Mouse (Mus musculus) lung, postnatal 25 days (tissue): ENCODE data around the gene Jak1.

Experiments used
- DNase-seq: peaks from one replicate; pipeline ENCODE4 v3.0.0; 2022; ENCODE audit warnings: low spot score

The Jak1 gene

DNA sequence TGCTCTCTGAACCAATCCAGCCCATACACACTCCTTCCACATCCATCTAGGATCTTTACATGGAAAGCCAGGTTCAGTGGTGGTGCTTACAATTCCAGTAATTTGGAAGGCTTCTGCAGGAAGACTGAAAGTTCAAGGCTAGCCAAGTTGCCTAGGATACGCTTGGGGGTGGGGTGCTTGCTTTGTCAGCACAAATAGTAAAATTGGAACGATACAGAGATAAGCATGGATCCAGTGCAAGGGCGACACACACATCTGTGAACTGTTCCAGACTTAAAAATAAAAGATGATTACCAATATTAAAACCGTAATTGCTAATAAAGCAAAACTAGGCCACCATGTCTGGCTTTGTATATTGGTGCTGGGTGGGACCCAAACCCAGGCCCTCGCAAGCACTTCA, 78.5 kb downstream of the Jak1 start:
- no peak for DNase-seq

DNA sequence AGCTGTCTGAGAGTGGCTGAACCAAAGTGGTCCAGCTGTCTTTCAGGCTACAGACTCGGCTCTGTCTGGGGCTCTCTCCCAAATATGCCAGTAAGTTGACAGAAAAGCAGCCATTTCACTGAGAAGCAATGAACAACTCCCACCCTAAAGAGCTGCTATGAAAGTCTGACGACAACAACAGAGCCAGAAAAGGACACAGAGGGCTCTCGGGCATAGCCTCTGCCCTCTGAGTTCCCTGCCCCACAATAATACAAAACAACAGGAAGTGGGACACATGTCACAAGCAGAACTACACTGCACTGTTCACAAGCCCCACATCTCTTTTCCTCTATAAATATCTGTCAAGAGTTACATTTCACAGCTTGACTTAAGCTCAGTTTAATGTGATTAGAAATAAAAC, 79.9 kb downstream of the Jak1 start:
- DNase-seq, result peak; percentile 63

DNA sequence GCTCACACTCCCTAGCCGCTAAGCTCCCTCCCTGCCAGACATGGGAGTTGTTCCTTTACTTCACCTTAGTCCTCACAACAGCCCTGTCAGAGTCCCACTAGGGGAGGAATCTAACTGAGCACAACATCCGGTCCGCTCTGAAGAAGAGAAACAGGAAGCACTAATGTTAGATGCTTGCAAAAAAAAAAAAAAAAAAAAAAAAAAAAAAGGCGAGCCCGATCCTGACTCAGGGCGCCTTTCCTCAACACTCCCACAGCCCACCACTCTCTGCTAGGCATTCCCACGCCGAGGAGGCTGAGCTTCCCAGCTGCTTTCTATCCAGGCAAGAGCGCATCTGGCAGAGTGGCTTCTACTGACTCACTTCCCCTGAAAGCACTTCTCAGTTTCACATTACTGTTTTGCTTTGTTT, 82.5 kb downstream of the Jak1 start:
- peak; percentile 48 for DNase-seq

DNA sequence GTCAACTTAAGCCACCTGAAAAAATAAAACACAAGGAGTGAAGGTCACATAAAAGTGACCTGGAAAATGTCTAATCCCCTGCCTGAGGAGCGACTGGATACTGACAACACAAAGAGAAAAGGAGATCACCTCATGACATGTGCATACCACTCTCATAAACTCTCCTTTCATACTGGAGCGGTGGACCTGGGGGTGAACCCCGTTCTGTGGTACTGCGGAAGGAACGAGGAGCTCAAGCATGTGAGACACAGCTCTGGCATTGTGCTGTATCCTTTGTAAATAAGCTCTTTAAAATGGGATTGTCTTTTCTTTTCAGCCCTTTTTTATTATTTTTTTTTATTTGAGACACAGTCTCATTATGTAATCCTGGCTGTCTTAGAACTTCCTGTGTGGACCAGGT, 84.4 kb downstream of the Jak1 start:
- no peak for DNase-seq

DNA sequence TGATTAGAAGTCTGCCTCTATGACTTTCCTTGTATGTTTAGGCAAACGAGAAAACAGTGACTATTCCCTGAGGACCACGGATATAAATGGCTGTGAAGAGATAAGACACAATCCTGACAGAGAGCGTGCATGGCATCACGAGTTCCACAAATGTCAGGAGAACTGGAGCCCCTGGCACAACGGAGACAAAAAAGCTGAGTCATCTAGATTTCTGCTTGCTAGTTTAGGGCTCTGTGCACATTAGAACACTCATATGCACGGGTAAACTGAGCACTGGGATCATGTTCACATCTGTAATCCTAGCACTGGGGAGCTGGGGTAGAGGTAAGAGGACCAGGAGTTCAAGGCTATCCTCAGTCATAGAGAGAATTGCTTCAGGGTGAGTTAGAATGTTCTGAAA, 85.2 kb downstream of the Jak1 start:
- DNase-seq, result no peak

DNA sequence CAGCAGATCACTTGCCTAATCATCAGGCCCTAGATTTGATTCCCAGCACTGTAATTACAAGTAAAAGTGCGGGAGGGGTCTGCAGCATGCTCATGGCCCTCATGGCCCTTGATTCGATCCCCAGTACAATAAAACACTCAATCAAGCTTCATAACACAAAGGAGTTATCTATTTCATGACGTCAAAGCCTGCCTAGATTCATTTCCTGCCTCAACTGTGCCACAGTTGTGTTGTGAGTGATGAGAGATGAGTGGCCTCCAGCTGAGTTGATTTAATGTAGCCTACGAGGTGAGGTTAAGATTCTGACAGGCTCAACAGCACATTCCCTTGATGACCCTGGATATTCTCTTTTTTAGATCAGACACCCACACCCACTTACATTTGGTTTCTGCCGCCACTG, 86.0 kb downstream of the Jak1 start:
- no peak for DNase-seq

DNA sequence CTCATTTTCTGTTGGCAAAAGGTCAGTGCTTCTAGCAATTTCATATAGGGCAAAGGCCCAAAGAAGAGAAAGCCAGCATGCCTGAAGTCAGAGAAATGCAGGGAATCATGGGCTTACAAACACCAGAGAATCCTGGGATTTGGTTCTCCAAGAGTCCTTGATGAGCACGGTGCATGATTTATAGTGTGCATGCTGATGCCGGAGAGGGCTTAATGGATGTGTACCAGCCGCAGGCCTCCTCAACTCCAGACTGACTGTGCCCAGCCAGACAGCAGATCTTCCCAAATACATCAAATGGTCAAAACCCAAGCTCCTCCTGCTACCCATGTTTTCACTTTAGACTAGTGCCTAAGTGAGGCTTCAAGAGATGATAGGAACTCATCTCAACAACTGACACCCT, 87.3 kb downstream of the Jak1 start:
- no peak for DNase-seq

DNA sequence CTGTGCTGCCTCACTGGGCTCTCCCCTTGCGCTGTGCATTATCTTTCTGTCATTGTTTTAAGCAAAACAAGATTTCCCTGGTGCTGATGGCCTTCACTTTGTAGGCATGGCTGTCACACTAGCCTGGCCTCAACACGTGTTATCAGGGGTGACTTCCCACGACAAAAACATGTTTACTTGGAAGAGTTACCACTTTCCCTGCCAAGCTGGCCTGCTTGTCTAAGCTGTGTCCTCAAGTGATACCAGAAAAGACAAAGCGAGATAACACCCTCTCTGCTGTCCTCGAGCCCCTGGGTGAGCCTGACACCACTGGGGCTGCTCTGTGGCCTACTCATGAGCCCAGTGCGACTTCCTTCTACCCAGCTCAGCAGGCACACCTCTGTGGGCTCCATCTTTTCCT, 89.0 kb downstream of the Jak1 start:
- DNase-seq, result peak; percentile 46

DNA sequence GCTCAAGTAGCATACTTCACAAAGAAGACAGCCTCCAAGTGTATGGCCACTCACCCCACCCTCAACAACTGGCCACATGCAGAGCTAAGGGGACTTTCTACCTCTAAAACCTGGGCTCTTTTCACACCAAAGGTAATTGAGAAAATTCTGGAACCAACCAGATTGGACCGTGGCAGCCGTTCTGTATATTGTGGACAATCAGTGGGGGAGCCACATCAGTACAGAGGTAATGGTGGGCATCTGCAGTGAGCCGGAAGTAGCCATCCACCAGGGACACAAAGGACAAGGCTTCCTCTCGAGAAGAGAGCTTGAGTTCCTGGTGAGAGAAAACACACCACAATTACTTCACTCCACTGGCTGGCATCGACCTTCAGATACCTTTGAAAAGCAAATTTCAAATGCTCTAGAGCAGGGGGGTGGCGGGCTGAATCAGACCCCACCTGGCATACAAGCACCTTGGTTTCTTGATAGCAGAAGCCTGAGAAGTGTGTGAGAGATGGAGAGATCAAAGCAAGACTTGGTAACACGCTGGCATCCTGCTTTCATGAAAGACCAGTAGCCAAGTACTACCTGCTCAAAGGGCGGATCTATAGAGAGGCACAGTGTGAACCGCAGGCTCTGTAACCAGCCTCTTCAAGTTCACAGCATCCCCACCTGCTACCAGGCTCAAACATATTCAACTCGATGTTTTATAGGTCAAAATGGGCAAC, 90.0 kb downstream of the Jak1 start:
- DNase-seq, result peak; percentile 29

DNA sequence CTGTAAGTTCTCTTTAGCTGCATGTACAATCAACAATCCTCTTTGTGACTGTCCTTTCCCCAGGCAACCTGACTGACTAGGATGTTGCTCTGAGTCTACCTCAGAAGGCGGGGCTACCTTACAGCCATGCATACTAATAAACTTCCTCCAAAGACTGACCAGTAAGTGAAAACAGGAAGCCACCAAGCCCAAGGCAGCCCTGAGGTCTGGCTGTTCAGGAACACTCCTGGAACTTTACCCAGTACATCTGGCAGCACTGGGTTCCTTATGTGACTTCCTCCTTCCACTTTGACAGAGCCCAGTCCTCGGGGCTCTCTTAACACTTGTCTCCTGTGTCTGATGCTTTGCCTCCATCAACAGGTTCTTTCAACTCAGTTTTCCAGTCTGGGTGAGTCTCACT, 92.3 kb downstream of the Jak1 start:
- peak; percentile 68 for DNase-seq

DNA sequence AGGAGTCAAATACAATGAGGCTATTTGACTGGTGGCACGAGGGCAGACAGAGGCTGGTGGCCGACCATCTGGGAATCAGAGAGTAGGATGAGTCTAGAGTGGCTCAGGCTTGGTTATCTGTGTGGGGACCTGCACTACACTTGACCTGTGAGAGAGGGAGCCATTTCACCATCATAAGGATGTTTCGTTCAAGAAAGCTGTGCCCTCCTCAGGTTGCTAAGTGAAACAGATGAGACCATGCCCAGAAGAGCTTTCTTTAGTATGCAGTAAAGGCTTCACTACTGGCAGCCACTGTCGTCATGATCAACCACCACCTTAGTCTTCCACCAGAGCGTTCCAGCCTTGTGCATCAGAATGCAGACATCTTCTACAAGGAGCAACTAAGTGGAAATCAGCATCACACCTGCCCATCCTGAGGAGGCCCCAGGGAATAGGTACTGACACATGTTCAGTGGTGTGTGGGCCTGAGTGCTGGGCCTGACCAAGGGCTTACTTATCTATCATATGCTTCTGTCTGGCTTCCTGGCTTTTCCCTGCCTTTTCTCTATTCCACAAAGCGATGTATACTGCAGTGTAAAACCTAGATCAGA, 96.8 kb downstream of the Jak1 start:
- peak; percentile 68 for DNase-seq

DNA sequence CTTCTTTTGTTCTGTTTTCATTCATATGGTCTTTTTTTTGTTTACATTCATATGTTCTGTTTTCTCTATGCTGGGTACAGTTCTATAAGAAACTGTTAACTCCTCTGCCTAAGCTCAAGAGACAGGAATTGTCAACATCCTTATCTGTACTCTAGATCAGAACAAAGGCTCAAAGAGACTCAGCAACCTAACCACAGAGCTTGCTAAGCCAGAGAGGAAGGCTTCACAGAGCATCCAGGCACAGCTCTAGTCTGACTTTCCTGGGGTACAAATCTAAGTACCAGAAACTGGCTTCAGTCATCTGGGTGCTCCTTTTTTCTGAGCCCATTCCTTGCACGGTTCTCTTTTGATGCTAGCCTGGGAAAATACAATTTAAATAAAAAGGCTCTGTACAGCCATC, 97.3 kb downstream of the Jak1 start:
- no peak for DNase-seq

DNA sequence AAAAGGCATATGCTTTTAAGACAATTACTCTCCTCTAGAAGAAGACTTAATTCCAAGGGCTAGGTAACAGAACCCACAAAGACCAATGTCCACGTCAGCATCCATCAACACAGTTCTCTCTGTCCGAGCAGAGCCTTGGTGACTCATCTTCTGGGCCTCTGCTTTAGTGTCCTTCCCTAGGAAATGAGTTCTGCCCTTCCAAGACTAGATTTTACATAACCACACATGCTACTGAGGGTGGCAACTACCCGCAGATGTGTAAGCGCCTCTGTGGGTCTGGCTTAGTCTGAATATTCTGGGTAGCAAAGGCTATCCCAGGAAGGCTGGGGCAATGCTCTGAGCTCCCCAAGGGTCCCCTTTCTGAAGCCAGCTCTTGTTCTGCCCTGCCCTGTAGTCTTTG, 99.3 kb downstream of the Jak1 start:
- DNase-seq, result no peak

DNA sequence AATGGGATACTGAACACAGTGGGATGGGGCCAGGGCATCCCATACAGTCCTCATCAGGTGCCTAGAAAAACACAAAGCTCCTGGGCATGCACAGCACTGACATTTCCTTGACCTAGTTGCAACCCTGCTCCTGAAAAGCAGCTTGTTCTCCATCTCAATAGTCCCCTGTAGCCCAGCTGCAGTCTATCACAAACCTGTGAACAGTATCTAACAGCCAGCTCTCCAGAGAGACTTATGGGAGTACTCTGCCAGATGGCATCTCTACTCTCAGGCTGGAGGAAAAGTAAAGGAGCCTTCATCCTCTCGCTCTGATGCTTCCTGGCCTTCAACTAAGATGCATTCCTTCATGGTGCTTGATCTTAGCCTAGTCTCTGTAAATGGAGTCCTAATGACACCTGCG, 100.4 kb downstream of the Jak1 start:
- no peak for DNase-seq

DNA sequence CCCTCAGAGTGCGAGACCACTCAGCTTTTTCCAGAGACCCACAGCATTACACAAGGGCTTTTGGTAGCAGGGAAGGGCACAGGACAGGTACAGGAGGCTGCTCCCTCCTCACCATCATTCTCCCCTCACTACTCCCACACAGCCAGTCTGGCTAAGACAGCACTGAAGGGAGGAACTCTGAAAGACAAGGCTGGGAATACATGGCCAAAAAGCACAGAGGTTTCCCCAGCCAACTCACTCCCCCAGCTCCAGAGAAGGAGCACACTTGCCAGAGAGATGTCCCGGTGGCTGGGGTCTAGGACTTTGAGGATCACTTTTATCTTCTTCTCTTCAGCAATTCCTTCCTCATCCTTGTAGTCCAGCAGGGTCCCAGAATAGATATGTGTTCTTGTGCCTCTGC, 100.9 kb downstream of the Jak1 start:
- no peak for DNase-seq

DNA sequence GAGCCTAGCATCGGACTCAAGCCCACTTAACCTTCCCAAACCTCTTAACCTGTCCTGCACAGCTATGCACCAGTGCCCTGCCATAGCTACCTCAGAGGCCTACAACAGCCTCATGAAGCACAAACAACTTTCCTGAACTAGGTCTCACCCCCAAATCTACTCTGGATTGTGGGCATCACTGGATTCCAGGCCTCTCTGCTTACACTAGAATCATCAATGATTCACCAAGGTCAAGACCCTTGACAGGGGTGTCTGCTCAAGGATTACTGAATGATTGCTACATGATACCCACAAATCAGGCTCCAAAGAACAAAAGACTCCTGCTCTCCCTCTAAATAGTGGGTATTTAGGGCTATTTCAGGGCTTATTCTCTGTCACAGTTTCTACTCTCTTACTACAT, 104.3 kb downstream of the Jak1 start:
- DNase-seq, result no peak

DNA sequence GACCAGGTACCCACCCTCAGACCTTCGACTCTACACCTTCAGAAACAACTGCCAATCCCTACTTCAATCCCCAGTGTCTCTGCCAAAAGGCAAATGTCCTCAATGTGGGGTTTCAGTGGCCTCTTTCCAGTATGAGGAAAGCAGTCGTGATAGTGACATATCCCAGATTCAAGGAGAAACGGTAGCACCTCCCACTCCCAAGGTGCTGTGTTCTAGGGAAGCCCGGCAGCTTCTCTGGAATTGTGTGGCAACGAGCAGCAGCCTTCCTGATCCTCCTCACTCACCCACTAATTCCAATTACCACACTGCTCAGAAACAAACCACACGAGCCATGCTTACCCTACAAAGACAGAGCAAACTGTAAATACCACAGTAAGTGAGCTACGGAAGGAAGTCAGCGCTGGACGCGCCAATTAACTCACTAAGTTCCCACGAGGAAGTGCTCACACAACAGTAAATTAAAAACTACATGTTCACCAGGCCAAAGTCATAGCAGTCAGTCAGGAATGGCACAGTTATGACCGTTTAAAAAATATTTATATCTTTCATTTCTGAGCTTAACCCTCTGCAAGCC, 105.8 kb downstream of the Jak1 start:
- DNase-seq, result no peak

DNA sequence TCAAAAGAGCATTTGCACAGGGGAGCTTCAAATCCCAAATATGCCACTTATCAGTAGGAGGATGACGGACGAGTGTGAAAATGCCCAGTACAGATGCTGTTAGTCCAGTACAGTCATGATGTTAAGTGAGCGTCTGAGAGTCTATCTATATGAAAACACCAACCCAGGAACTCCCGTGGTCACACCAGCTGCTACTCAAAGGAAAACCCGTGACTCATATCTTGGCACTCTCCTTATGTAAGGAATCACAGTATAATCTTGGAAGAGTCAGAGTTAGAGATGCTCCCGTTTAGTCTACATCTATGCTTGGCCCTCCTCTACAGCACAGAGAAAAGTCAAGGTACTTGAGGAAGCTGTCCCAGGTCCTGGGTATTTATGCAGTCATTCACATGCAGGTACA, 106.8 kb downstream of the Jak1 start:
- no peak for DNase-seq

DNA sequence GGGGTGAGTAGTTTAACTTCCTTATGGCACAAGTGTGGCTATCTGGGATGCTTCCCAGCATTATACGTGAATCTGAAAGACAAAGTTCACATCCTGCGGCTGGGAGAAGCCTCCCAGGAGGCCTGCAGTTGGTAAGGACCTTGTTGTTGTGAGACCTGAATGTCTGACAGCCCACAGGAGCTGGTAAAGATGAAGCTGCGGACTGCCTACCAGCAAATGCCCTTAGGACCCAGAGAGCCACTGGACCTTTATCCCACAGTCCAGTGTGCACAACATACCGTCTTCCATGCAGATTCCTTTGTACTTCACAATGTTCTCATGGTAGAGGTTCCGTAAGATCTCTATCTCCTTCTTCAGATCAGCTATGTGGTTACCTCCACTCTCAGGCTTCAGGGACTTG, 107.6 kb downstream of the Jak1 start:
- DNase-seq, result no peak

DNA sequence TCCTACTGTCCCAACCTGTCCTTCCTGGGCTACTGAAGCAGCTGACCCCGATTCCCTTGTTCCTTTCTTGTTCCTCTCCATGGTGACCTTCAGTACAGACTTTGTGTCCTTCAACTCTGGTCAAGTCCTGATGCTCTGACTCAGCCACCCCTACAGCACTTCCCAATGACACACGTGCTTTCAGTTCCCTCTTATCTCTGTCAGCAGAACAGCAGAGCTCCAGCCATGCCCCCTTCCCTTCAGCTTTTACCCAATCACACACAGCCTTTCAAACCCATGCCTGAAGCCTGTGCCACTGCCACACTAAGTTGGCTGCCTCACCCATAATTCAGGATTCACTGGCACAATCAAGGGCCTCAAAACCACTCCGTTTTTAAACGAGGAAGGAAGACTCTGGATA, 109.5 kb downstream of the Jak1 start:
- no peak for DNase-seq

DNA sequence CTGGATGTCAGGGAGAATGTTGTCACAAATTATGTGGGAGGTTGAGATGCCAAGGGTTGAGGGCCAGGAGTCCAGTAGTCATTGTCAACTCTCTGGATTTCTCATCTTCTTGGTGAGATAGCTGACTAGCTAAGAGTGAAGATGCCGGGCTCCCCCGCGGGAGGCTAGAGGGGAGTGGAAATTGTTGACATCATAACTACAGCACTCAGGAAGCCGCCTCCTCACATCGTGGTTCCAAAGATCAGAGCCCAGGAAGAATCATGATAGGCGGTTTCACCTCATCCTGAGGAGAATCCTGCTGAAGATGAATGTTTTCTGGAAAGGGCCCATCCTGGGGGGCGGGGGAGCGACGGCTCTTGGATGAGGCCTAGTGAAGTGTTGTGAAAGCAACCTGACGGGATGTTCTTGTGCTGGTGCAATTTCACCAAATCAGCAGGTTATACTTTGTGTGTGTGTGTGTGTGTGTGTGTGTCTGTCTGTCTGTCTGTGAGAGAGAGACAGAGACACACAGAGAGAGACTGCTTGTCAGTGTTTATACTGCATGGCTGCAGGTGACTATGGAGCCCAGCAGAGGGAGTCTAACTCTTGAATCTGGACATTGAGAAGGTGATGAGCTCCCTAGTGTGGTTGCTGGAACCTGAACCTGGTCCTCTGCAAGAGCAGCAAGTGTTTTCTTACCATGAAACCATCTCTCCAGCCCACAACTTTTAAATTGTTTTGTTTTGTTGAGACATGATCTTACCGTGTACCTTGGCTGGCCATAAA, 118.0 kb downstream of the Jak1 start:
- no peak for DNase-seq

DNA sequence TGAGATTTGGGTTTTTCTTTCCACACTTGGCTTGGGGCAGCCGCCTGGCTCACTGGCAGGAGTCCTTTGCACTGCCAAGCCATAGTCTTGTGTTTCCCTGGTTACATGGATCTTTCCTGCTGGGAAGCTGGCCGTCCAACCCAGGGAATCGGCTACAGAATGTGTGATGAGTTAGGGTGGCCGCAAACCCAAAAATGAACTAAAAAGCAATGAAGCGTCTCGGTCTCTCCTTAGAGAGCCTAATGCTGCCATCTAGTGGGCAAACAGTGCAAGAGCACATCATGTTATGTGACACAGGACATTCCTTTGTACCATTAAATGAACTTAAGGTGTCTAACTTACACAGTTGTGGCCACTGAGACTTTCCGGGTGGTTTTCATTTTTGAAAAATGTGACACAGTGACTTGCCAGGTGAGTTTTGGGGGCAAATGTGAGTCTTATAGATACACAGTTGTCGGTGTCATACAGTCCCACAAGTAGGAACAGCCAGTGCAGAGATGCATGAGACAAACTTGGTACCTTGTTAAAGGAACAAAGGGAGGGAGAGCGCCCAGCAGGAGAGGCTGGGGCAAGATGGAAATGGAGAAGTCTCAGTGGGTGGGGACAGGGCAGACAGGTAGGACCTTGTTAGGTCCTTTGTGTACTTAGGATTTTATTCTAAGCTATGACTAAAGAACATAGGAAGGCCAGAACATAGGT, 118.9 kb downstream of the Jak1 start:
- DNase-seq, result peak; percentile 73

DNA sequence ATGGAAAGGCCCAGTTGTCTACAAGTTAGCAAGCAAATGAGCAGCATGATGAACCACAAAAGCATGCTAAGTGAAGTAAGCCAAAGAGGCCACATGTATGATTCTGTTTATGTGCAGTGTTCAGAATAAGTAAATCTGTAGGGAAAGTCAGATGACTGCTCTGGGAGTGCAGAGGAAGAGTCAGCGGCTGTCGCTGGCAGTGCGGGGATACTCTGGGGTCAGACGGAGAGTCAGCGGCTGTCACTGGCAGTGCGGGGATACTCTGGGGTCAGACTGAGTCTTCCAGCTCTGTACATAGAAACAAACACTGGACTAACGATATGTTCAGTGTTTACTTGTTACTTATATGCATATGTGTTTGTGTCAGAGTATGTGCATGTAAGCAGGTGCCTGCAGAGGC, 120.3 kb downstream of the Jak1 start:
- DNase-seq, result no peak
